Mouse (Mus musculus) megakaryocyte, embryonic 14.5 days (primary cell): ENCODE data around the gene Lurap1l.

Source experiments
- FLI1 ChIP-seq: IDR thresholded peaks from 2 replicates; pipeline ENCODE4 v1.6.1; 2012; ENCODE audit warnings: low read length, inconsistent platforms, mixed read lengths
- GATA1 ChIP-seq: IDR thresholded peaks from 3 replicates; pipeline ENCODE4 v1.6.1; 2012; ENCODE audit warnings: mixed read lengths, low read length, inconsistent platforms, borderline replicate concordance

GRCm38 (mm10) chr4:80939115-80939514, 28.7 kb downstream of the Lurap1l start:
- TF ChIP-seq FLI1, result no peak
- TF ChIP-seq GATA1, result no peak
